Mouse (Mus musculus) kidney, adult 8-10 months (tissue): ENCODE results near the gene Cdk5.
A peak's percentile ranks its signal among the peaks of the same experiment; 100 is the strongest.
"Not testable (repeated sequence)": the region's sequence is repeated elsewhere in the genome, so short reads cannot be mapped to it uniquely, and the experiment has no call there.

ENCODE experiments used
- DNase-seq, 2 experiments: peaks; one replicate each; pipeline ENCODE4 v3.0.0; 2022

Gene Cdk5

GRCm38 (mm10) chr5:24396254-24396653 is 27.1 kb downstream of the Cdk5 start:
- not testable (repeated sequence) for DNase-seq

- DNase-seq: peak; percentile 96 to 98
Observed at GRCm38 (mm10) chr5:24394165-24394894, 29.0 kb downstream of the Cdk5 start.

GRCm38 (mm10) chr5:24393392-24393997 is 29.8 kb downstream of the Cdk5 start, which contains the start of gene Abcb8:
Gene Abcb8 (plus strand): TSS chr5:24393663.
- peak; percentile 69 to 85 for DNase-seq

- no peak for DNase-seq
Observed at GRCm38 (mm10) chr5:24392724-24393123, 30.6 kb downstream of the Cdk5 start.

GRCm38 (mm10) chr5:24391864-24392263 is 31.5 kb downstream of the Cdk5 start, which contains the start of gene Atg9b:
Gene Atg9b (minus strand): TSS chr5:24392143.
- DNase-seq: no peak

GRCm38 (mm10) chr5:24389658-24390020 is 33.7 kb downstream of the Cdk5 start:
- DNase-seq: no peak

- DNase-seq: no peak
Observed at GRCm38 (mm10) chr5:24389011-24389657, 34.2 kb downstream of the Cdk5 start.

- no peak for DNase-seq
Observed at GRCm38 (mm10) chr5:24388246-24388915, 34.9 kb downstream of the Cdk5 start.

GRCm38 (mm10) chr5:24387264-24388241 is 35.8 kb downstream of the Cdk5 start:
- peak; percentile 64 to 78 for DNase-seq

- DNase-seq: no peak
Observed at GRCm38 (mm10) chr5:24385887-24386550, 37.3 kb downstream of the Cdk5 start.

GRCm38 (mm10) chr5:24385374-24385773 is 38.0 kb downstream of the Cdk5 start:
- DNase-seq: no peak

GRCm38 (mm10) chr5:24384407-24384806 is 38.9 kb downstream of the Cdk5 start:
- peak in 1 of 2 experiments; percentile 64 for DNase-seq

- DNase-seq: peak; percentile 81 to 87
Observed at GRCm38 (mm10) chr5:24383026-24383859, 40.1 kb downstream of the Cdk5 start.

GRCm38 (mm10) chr5:24381988-24382387 is 41.3 kb downstream of the Cdk5 start:
- no peak for DNase-seq

- no peak for DNase-seq
Observed at GRCm38 (mm10) chr5:24381486-24381885, 41.8 kb downstream of the Cdk5 start.

GRCm38 (mm10) chr5:24380499-24380898 is 42.8 kb downstream of the Cdk5 start:
- DNase-seq: no peak

- DNase-seq: no peak
Observed at GRCm38 (mm10) chr5:24379501-24379900, 43.8 kb downstream of the Cdk5 start.

- no peak for DNase-seq
Observed at GRCm38 (mm10) chr5:24378700-24379099, 44.6 kb downstream of the Cdk5 start.

GRCm38 (mm10) chr5:24374666-24375328 is 48.5 kb downstream of the Cdk5 start:
- no peak for DNase-seq

- DNase-seq: no peak
Observed at GRCm38 (mm10) chr5:24374216-24374615, 49.1 kb downstream of the Cdk5 start.
